Mouse (Mus musculus) liver, embryonic 15.5 days (tissue): Measurements from ENCODE around the gene Cc2d2b. TPM values are rescaled to one million over a fixed set of nuclear protein-coding genes. Genes with fewer than 3 reads are reported as not detected.

Experiments used
- ATAC-seq: fragments of 200-750 bp; cut with Nextera tagmentation; 2 replicates; pipeline ENCODE4 v1.8.0; 2017; ENCODE audit warnings: moderate number of reproducible peaks, mild to moderate bottlenecking, moderate library complexity; ENCODE audit not compliant: insufficient read depth
- H3K27ac ChIP-seq: fragments of 300-500 bp; sonication (generic); replicated peaks from 2 replicates; pipeline ENCODE4 v1.5.1; 2015; ENCODE audit warnings: mild to moderate bottlenecking, inconsistent platforms
- H3K27me3 ChIP-seq: fragments of 300-500 bp; sonication (generic); 2 replicates; pipeline ENCODE4 v1.6.1; 2015; ENCODE audit warnings: mild to moderate bottlenecking, inconsistent platforms
- H3K36me3 ChIP-seq: fragments of 300-500 bp; sonication (generic); replicated peaks from 2 replicates; pipeline ENCODE4 v1.6.1; 2015; ENCODE audit warnings: moderate library complexity, mild to moderate bottlenecking, inconsistent platforms
- H3K4me1 ChIP-seq: fragments of 300-500 bp; sonication (generic); replicated peaks from 2 replicates; pipeline ENCODE4 v1.6.1; 2015; ENCODE audit warnings: inconsistent platforms
- H3K4me2 ChIP-seq: fragments of 300-500 bp; sonication (generic); 2 replicates; pipeline ENCODE4 v1.6.1; 2015; ENCODE audit warnings: moderate library complexity, mild to moderate bottlenecking, inconsistent platforms
- H3K4me3 ChIP-seq: fragments of 300-500 bp; sonication (generic); replicated peaks from 2 replicates; pipeline ENCODE4 v1.5.1; 2015; ENCODE audit warnings: mild to moderate bottlenecking, inconsistent platforms
- H3K9ac ChIP-seq: fragments of 300-500 bp; sonication (generic); 2 replicates; pipeline ENCODE4 v1.6.1; 2015; ENCODE audit warnings: moderate library complexity, mild to moderate bottlenecking, inconsistent platforms
- H3K9me3 ChIP-seq: fragments of 300-500 bp; sonication (generic); replicated peaks from 2 replicates; pipeline ENCODE4 v1.6.1; 2016; ENCODE audit warnings: inconsistent platforms
- WGBS: fragments of 180-500 bp; shearing (Covaris S2); methylation state at CpG from one replicate; pipeline ENCODE4 v1.1.7; 2015; ENCODE audit warnings: mixed read lengths; ENCODE audit not compliant: insufficient replicate concordance; 5-methylcytosine and 5-hydroxymethylcytosine counted together
- polyA plus RNA-seq: library from polyadenylated mRNA; unstranded; fragments of >200 nt; fragmentation: Nextera tagmentation; extraction: Ambion mirVana; gene quantifications from 2 replicates; pipeline ENCODE4 v1.2.1, GENCODE M21; 2015

Cc2d2b gene
- polyA plus RNA-seq, 1 experiment from 2014 or later, result 0.59 TPM

GRCm38 (mm10) chr19:40817901-40818532 lies 69.5 kb downstream of the Cc2d2b start:
- Histone ChIP-seq H3K4me1 (peaks cover 49% of the 10 kb centered on the region), H3K36me3 (no peaks in the 10 kb centered on the region), H3K4me3 (no peak overlapping the region), H3K9ac (no peak overlapping the region), H3K9me3 (no peaks in the 10 kb centered on the region), H3K27ac (peak overlapping the region; percentile 84), H3K4me2 (peak overlapping the region; percentile 51), H3K27me3 (peaks cover 5% of the 10 kb centered on the region; the same call in 1 of the 2 replicates)
- WGBS, result 27% methylated on average over 6 of the region's 6 CpGs
- 0 out of 2 replicates have a peak, but pooled peaks have one; percentile 14 for ATAC-seq

GRCm38 (mm10) chr19:40818764-40819163 lies 70.2 kb downstream of the Cc2d2b start:
- ATAC-seq, result peak; percentile 44; the same call in 1 of the 2 replicates
- H3K27ac ChIP-seq, result peak overlapping the region; percentile 84
- peak overlapping the region; percentile 51 for H3K4me2 ChIP-seq
- no peaks in the 10 kb centered on the region for H3K9me3 ChIP-seq
- H3K4me1 ChIP-seq, result peaks cover 43% of the 10 kb centered on the region
- H3K4me3 ChIP-seq, result no peak overlapping the region
- 8% methylated on average over 7 of the region's 7 CpGs for WGBS
- peak overlapping the region; percentile 10; the same call in 1 of the 2 replicates for H3K9ac ChIP-seq
- H3K36me3 ChIP-seq, result no peaks in the 10 kb centered on the region
- H3K27me3 ChIP-seq, result peaks cover 5% of the 10 kb centered on the region; the same call in 1 of the 2 replicates

DNA sequence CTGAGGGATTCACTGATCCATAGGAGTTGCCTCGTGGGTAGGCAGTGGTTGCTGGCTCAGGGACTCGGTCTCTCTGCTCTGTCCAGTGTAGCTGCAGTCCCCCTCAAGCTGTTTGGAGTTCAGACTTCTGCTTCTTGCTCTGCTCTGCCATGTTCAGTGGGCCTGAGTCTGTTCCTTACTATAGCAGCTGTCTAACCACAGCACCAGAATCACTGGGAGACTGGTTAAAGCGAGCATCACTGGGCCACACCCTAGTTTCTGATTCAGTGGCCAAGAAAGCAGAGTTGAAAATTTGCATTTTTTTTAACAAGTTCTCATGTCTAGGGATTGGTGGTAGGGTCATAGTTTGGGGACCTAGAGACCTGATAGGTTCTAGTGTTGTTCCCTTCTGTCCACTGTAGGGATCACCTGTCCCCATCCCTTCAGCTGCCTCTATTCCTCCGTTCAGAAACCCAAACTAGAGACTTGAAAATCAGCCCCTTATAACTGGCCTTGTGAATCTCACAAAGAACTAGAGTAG lies 72.8 kb downstream of the Cc2d2b start:
- ATAC-seq, result no peak
- H3K4me2 ChIP-seq, result no peak overlapping the region
- no peaks in the 10 kb centered on the region for H3K9me3 ChIP-seq
- no peak overlapping the region for H3K27ac ChIP-seq
- 42% methylated on average over 4 of the region's 4 CpGs for WGBS
- no peak overlapping the region for H3K4me3 ChIP-seq
- H3K4me1 ChIP-seq, result peaks cover 29% of the 10 kb centered on the region
- H3K27me3 ChIP-seq, result peaks cover 11% of the 10 kb centered on the region
- H3K36me3 ChIP-seq, result no peaks in the 10 kb centered on the region
- no peak overlapping the region for H3K9ac ChIP-seq

DNA sequence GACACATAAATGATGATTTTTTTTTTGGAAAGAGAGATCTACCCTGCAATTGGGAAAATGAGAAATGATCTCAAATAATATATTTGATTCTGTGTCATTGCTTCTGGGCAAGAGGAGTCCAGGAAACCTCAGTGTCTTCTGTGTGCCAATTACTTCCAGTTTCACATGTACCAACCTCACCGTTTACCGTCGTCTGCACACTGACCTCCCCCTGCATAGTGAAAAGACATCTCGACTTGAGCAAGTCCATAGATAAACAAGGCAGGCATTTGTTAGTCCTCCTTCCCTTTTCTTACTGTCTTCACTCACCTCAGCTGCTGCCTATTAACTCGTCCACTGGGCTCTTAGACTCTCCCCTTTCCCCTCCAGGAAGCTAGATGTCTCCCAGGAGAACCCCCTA lies 77.1 kb downstream of the Cc2d2b start:
- Histone ChIP-seq H3K27ac (no peak overlapping the region), H3K4me3 (no peak overlapping the region), H3K9ac (no peak overlapping the region), H3K4me1 (peaks cover 8% of the 10 kb centered on the region), H3K9me3 (no peaks in the 10 kb centered on the region), H3K27me3 (peaks cover 34% of the 10 kb centered on the region), H3K4me2 (no peak overlapping the region), H3K36me3 (no peaks in the 10 kb centered on the region)
- ATAC-seq, result no peak
- WGBS, result 22% methylated on average over 5 of the region's 5 CpGs

DNA sequence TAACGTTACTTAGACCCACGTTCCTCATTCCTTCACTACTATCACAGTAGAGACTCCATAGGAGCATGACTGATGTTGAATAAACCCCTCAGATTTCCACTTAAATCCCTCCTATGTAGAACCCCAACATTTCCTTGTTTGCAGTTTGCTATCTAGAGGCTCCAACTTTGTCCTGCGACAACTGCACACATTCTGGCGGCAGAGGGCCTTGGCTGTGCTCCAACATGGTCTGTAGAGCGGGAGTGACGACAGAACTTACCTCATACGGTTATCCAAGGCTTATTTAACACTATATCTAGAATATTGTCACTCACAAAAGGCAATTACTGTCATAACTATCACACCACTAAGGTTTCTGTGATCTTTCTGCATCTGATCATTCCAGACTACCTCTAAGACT lies 78.2 kb downstream of the Cc2d2b start:
- H3K9me3 ChIP-seq, result no peaks in the 10 kb centered on the region
- no peak overlapping the region for H3K27ac ChIP-seq
- H3K27me3 ChIP-seq, result peaks cover 30% of the 10 kb centered on the region
- H3K4me2 ChIP-seq, result no peak overlapping the region
- no peaks in the 10 kb centered on the region for H3K36me3 ChIP-seq
- WGBS, result 61% methylated on average over 7 of the region's 7 CpGs
- no peak overlapping the region for H3K4me3 ChIP-seq
- H3K9ac ChIP-seq, result no peak overlapping the region
- peaks cover 11% of the 10 kb centered on the region for H3K4me1 ChIP-seq
- no peak for ATAC-seq

- Histone ChIP-seq H3K9ac (peak overlapping the region; percentile 90), H3K4me1 (peaks cover 42% of the 10 kb centered on the region), H3K27ac (no peak overlapping the region), H3K4me2 (peak overlapping the region; percentile 95), H3K36me3 (0 out of 2 replicates have a peak, but pooled peaks cover 5% of the 10 kb centered on the region), H3K27me3 (peaks cover 23% of the 10 kb centered on the region), H3K4me3 (peak overlapping the region; percentile 92), H3K9me3 (no peaks in the 10 kb centered on the region)
- no peak for ATAC-seq
- 37% methylated on average over 7 of the region's 7 CpGs for WGBS
Observed at GRCm38 (mm10) chr19:40830198-40830597, 81.6 kb downstream of the Cc2d2b start.

DNA sequence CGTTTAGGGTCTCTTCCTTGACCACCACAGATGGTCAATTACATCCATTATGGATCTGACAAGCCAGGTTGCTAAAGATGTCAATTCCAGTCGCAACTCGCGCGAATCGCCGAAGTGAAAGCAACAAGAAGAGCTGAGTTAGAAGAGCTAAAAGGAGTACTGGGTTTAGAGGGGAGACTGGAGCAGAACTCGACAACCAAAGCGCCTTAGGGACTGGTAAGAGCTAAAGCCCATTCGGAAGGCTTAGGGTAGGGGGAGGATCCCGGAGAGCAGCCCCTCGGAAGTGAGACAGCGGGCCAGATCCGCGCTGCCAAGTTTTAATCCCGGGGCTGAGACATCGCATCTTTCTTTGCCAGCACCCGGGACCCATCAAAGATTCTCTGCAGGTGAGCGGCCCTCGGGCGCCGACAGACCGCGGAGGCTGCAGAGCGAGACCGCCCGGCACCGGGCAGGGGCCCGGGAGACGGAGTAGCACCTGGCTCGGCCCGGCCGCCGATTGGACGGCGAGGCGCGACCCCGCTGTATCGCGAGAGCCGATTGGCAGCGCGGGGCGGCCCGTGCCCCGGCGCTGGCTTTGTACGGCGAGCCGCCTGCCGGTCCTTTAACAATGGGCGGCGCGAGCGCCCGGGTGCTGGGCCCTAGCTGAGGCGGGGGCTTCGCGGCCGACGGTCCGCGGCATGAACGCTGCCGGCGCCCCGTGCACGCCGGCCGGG lies 82.3 kb downstream of the Cc2d2b start, which contains the start of gene Ccnj:
Gene Ccnj (plus strand): TSS at position 577 of the 713 bp plus-strand sequence.
- peak; percentile 99 for ATAC-seq
- H3K4me2 ChIP-seq, result peak within 1 kb of the TSS; percentile 95
- H3K9me3 ChIP-seq, result no peaks in the 10 kb centered on the region
- peaks cover 23% of the 10 kb centered on the region for H3K27me3 ChIP-seq
- H3K4me3 ChIP-seq, result peak within 1 kb of the TSS; percentile 92
- H3K9ac ChIP-seq, result peak within 1 kb of the TSS; percentile 90
- under 1% methylated on average over 71 of the region's 71 CpGs for WGBS
- H3K27ac ChIP-seq, result peak within 1 kb of the TSS; percentile 79
- H3K4me1 ChIP-seq, result peaks cover 44% of the 10 kb centered on the region
- H3K36me3 ChIP-seq, result 0 out of 2 replicates have a peak, but pooled peaks cover 5% of the 10 kb centered on the region

- Histone ChIP-seq H3K4me1 (peaks cover 44% of the 10 kb centered on the region), H3K9ac (peak overlapping the region; percentile 90), H3K27me3 (peaks cover 20% of the 10 kb centered on the region), H3K4me3 (peak overlapping the region; percentile 92), H3K27ac (peak overlapping the region; percentile 79), H3K36me3 (peaks cover 6% of the 10 kb centered on the region; the same call in 1 of the 2 replicates), H3K9me3 (no peaks in the 10 kb centered on the region), H3K4me2 (peak overlapping the region; percentile 95)
- ATAC-seq, result peak; percentile 61
- under 1% methylated on average over 76 of the region's 76 CpGs for WGBS
Observed at GRCm38 (mm10) chr19:40831416-40832201, 83.1 kb downstream of the Cc2d2b start.

DNA sequence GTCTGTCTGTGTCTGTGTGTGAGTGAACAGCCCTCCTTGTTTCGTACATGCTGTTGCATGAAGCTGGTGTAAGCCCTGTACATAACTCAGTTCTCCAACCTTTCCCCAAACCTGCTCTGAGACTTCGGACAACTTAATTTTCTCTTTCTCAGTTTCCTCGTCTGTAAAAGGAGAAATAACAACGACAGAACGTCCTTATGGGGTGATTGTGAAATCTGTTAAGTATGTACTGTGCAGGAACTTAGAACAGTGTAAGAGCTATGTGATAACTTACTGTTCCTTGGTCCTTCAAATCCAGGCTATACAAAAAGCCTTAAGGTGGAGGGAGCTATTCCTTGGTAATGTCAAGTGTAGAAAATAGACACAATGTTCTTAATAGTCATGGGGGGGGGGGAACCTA lies 83.8 kb downstream of the Cc2d2b start:
- H3K9ac ChIP-seq, result peak overlapping the region; percentile 90; the same call in 1 of the 2 replicates
- peak overlapping the region; percentile 92 for H3K4me3 ChIP-seq
- peaks cover 14% of the 10 kb centered on the region for H3K36me3 ChIP-seq
- no peak for ATAC-seq
- H3K4me1 ChIP-seq, result peaks cover 44% of the 10 kb centered on the region
- H3K27ac ChIP-seq, result peak overlapping the region; percentile 79
- peak overlapping the region; percentile 95 for H3K4me2 ChIP-seq
- H3K9me3 ChIP-seq, result no peaks in the 10 kb centered on the region
- 6% methylated on average over 5 of the region's 5 CpGs for WGBS
- H3K27me3 ChIP-seq, result peaks cover 12% of the 10 kb centered on the region; the same call in 1 of the 2 replicates

DNA sequence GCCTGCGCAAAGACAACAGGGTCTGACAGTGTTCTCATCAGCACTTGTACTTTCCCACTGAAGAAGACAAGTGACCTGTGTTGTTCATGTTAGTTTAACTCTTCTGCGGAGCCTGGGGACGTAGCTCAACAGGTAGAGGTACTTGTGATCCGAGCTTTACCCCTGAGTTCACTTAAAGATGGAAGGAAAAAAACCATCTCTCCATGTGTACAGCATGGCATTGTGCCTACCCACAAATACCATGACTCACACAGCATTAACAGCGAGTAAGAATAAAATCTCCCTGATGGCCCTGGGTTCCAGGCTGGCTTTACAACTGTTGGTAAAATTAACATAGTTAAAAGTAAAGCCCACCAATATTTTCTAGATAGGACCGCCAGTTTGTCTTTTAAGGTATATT lies 85.9 kb downstream of the Cc2d2b start:
- Histone ChIP-seq H3K9me3 (no peaks in the 10 kb centered on the region), H3K36me3 (peaks cover 33% of the 10 kb centered on the region), H3K27me3 (peaks cover 3% of the 10 kb centered on the region; the same call in 1 of the 2 replicates), H3K27ac (no peak overlapping the region), H3K4me2 (no peak overlapping the region), H3K4me1 (peaks cover 44% of the 10 kb centered on the region), H3K4me3 (no peak overlapping the region), H3K9ac (no peak overlapping the region)
- no peak for ATAC-seq
- WGBS, result 85% methylated on average over 6 of the region's 6 CpGs
